Mouse (Mus musculus) ES-Bruce4 (cell line): ENCODE results near the gene Sez6. TPM values are rescaled to one million over a fixed set of nuclear protein-coding genes. Genes with fewer than 3 reads are reported as not detected.

Experiments used
- H3K27ac ChIP-seq: 2 replicates; pipeline ENCODE4 v1.5.1; 2012; ENCODE audit warnings: low read length, inconsistent platforms; ENCODE audit not compliant: insufficient read depth
- H3K27me3 ChIP-seq: 2 replicates; pipeline ENCODE4 v1.6.1; 2012; ENCODE audit warnings: mild to moderate bottlenecking, low read length, inconsistent platforms; ENCODE audit not compliant: control insufficient read depth, poor library complexity, insufficient read depth, severe bottlenecking
- H3K36me3 ChIP-seq: 2 replicates; pipeline ENCODE4 v1.6.1; 2012; ENCODE audit warnings: inconsistent platforms, mild to moderate bottlenecking, low read length, moderate library complexity; ENCODE audit not compliant: control insufficient read depth, poor library complexity, insufficient read depth, severe bottlenecking
- H3K4me1 ChIP-seq: one replicate; pipeline ENCODE4 v1.8.1; 2011; ENCODE audit warnings: low read length; ENCODE audit not compliant: control insufficient read depth, insufficient read depth
- H3K4me3 ChIP-seq: 2 replicates; pipeline ENCODE4 v1.5.1; 2011; ENCODE audit warnings: low read depth, mild to moderate bottlenecking, low read length
- H3K9ac ChIP-seq: 2 replicates; pipeline ENCODE4 v1.6.1; 2012; ENCODE audit warnings: low read depth, mild to moderate bottlenecking, inconsistent platforms; ENCODE audit not compliant: poor library complexity, severe bottlenecking
- H3K9me3 ChIP-seq: replicated peaks from 2 replicates; pipeline ENCODE4 v1.6.1; 2012; ENCODE audit warnings: mild to moderate bottlenecking, low read length, inconsistent platforms; ENCODE audit not compliant: control insufficient read depth, poor library complexity, insufficient read depth, severe bottlenecking
- CTCF ChIP-seq: IDR thresholded peaks from one replicate; pipeline ENCODE4 v1.8.1; 2011; ENCODE audit warnings: low read depth, low read length
- EP300 ChIP-seq: IDR thresholded peaks from 2 replicates; pipeline ENCODE4 v1.6.1; 2011; ENCODE audit warnings: low read depth, low read length; ENCODE audit not compliant: insufficient read depth
- POLR2A ChIP-seq: IDR thresholded peaks from one replicate; pipeline ENCODE4 v1.8.1; 2011; ENCODE audit warnings: low read length; ENCODE audit not compliant: insufficient read depth
- polyA plus RNA-seq: library from polyadenylated mRNA; stranded (reverse); fragments of >200 nt; gene quantifications from 2 replicates; pipeline ENCODE4 v1.2.4, GENCODE M21; 2011; ENCODE audit warnings: low read depth; ENCODE audit not compliant: missing spikeins, insufficient read depth, insufficient read length

The Sez6 gene
- polyA plus RNA-seq, 1 experiment = 0.57 TPM

- H3K36me3 ChIP-seq = no peaks in the 10 kb centered on the region
- TF ChIP-seq POLR2A (no peak), EP300 (no peak), CTCF (no peak)
- no peak overlapping the region for H3K4me3 ChIP-seq
- H3K27ac ChIP-seq = no peak overlapping the region
- H3K9me3 ChIP-seq = no peaks in the 10 kb centered on the region
- no peaks in the 10 kb centered on the region for H3K27me3 ChIP-seq
- no peak overlapping the region for H3K9ac ChIP-seq
- H3K4me1 ChIP-seq = peaks cover 5% of the 10 kb centered on the region
Measured at GRCm38 (mm10) chr11:77908468-77908867, 22.1 kb upstream of the Sez6 start.

GRCm38 (mm10) chr11:77909376-77909775 lies 21.2 kb upstream of the Sez6 start:
- Histone ChIP-seq H3K36me3 (no peaks in the 10 kb centered on the region), H3K9me3 (no peaks in the 10 kb centered on the region), H3K27ac (no peak overlapping the region), H3K4me1 (peaks cover 5% of the 10 kb centered on the region), H3K27me3 (no peaks in the 10 kb centered on the region), H3K4me3 (no peak overlapping the region), H3K9ac (no peak overlapping the region)
- TF ChIP-seq POLR2A (no peak), CTCF (no peak), EP300 (no peak)

GRCm38 (mm10) chr11:77909776-77910175 lies 20.8 kb upstream of the Sez6 start:
- Histone ChIP-seq H3K27ac (no peak overlapping the region), H3K27me3 (no peaks in the 10 kb centered on the region), H3K36me3 (no peaks in the 10 kb centered on the region), H3K4me1 (peaks cover 5% of the 10 kb centered on the region), H3K9ac (no peak overlapping the region), H3K4me3 (no peak overlapping the region), H3K9me3 (no peaks in the 10 kb centered on the region)
- TF ChIP-seq POLR2A (no peak), EP300 (no peak), CTCF (no peak)

- H3K27ac ChIP-seq = no peak overlapping the region
- peaks cover 9% of the 10 kb centered on the region for H3K4me1 ChIP-seq
- H3K9me3 ChIP-seq = no peaks in the 10 kb centered on the region
- H3K4me3 ChIP-seq = no peak overlapping the region
- no peak overlapping the region for H3K9ac ChIP-seq
- TF ChIP-seq POLR2A (no peak), CTCF (no peak), EP300 (no peak)
- H3K36me3 ChIP-seq = no peaks in the 10 kb centered on the region
- no peaks in the 10 kb centered on the region for H3K27me3 ChIP-seq
Measured at GRCm38 (mm10) chr11:77913505-77913904, 17.1 kb upstream of the Sez6 start.

- peaks cover 9% of the 10 kb centered on the region for H3K4me1 ChIP-seq
- H3K4me3 ChIP-seq = peak overlapping the region; percentile 21
- H3K27ac ChIP-seq = 0 out of 2 replicates have a peak overlapping the region, but pooled peaks have one; percentile 20
- no peaks in the 10 kb centered on the region for H3K27me3 ChIP-seq
- TF ChIP-seq CTCF = no peak
- TF ChIP-seq EP300 = 0 out of 2 replicates have a peak, but pooled peaks have one; percentile 37
- H3K9ac ChIP-seq = peak overlapping the region; percentile 80
- no peaks in the 10 kb centered on the region for H3K9me3 ChIP-seq
- no peaks in the 10 kb centered on the region for H3K36me3 ChIP-seq
Measured at GRCm38 (mm10) chr11:77914598-77915260, 15.9 kb upstream of the Sez6 start.

- Histone ChIP-seq H3K4me1 (peaks cover 9% of the 10 kb centered on the region), H3K9me3 (no peaks in the 10 kb centered on the region), H3K27me3 (no peaks in the 10 kb centered on the region), H3K9ac (no peak overlapping the region), H3K4me3 (no peak overlapping the region), H3K27ac (peak overlapping the region; percentile 95), H3K36me3 (no peaks in the 10 kb centered on the region)
- no peak for TF ChIP-seq POLR2A
- no peak for TF ChIP-seq CTCF
- TF ChIP-seq EP300 = no peak
Measured at GRCm38 (mm10) chr11:77916741-77917140, 13.9 kb upstream of the Sez6 start.
